Mouse (Mus musculus): ENCODE measurements around the gene 2410137M14Rik. TPM values are rescaled to one million over a fixed set of nuclear protein-coding genes. Genes with fewer than 3 reads are reported as not detected.

2410137M14Rik gene
- total RNA-seq, 2 experiments from 2014 or later, result 0.87 TPM; not detected in 1

Other genes starting within 250 kb of the 2410137M14Rik start
- not detected for gene H2-M10.5, start 208.3 kb downstream of the 2410137M14Rik start, total RNA-seq (2021)
- not detected for gene H2-M10.6, start 169.1 kb downstream of the 2410137M14Rik start, total RNA-seq (2021)
- gene Trim26, start 144.1 kb downstream of the 2410137M14Rik start, total RNA-seq (2021), result 10 to 100 TPM; 30.1 to 30.3 TPM
- not detected for gene Trim15, start 114.0 kb downstream of the 2410137M14Rik start, total RNA-seq (2021)
- gene Trim10, start 111.7 kb downstream of the 2410137M14Rik start, total RNA-seq (2021), result under 1 TPM in 1 of 2 experiments, not detected in 1; 0.19 TPM
- gene Trim40, start 91.1 kb downstream of the 2410137M14Rik start, total RNA-seq (2021), result not detected
- gene Trim31, start 83.1 kb downstream of the 2410137M14Rik start, total RNA-seq (2021), result not detected
- gene Rnf39, start 38.3 kb downstream of the 2410137M14Rik start, total RNA-seq (2021), result 1 to 10 TPM; 1.3 to 2.6 TPM
- gene Ppp1r11, start 29.5 kb downstream of the 2410137M14Rik start, total RNA-seq (2021), result 10 to 100 TPM; 89.7 to 90.6 TPM
- gene Znrd1, start 22.7 kb downstream of the 2410137M14Rik start, total RNA-seq (2021), result 10 to 100 TPM; 25.3 to 27.8 TPM
- gene Znrd1as, start 22.6 kb downstream of the 2410137M14Rik start, total RNA-seq (2021), result 1 to 10 TPM; 2.8 to 3.5 TPM
- 1 to 10 TPM; 3.6 to 3.9 TPM for gene H2-M5, start 8.3 kb upstream of the 2410137M14Rik start, total RNA-seq (2021)
- 10 to 100 TPM; 68.8 to 72.1 TPM for gene Zfp57, start 19.9 kb upstream of the 2410137M14Rik start, total RNA-seq (2021)
- 10 to 100 TPM in 1 of 2 experiments, 1 to 10 TPM in 1; 3.7 to 11.2 TPM for gene Mog, start 42.2 kb upstream of the 2410137M14Rik start, total RNA-seq (2021)
- 100 to 1,000 TPM; 579 to 604 TPM for gene Gabbr1, start 64.7 kb upstream of the 2410137M14Rik start, total RNA-seq (2021)
- gene Olfr90, start 107.3 kb upstream of the 2410137M14Rik start, total RNA-seq (2021), result not detected
- not detected for gene Olfr91, start 117.0 kb upstream of the 2410137M14Rik start, total RNA-seq (2021)
- not detected for gene Olfr92, start 138.9 kb upstream of the 2410137M14Rik start, total RNA-seq (2021)
- not detected for gene Olfr93, start 180.3 kb upstream of the 2410137M14Rik start, total RNA-seq (2021)
- gene Ubd, start 212.7 kb upstream of the 2410137M14Rik start, total RNA-seq (2021), result not detected
- not detected for gene Olfr94, start 219.8 kb upstream of the 2410137M14Rik start, total RNA-seq (2021)
- not detected for gene Olfr95, start 231.9 kb upstream of the 2410137M14Rik start, total RNA-seq (2021)
- gene Olfr96, start 238.9 kb upstream of the 2410137M14Rik start, total RNA-seq (2021), result not detected

Measured in left cerebral cortex, postnatal 10 days (tissue).